Mouse (Mus musculus) heart, adult 2 months (tissue): ENCODE results near the gene Nhp2.

Experiments
- CTCF ChIP-seq: fragments of 200-600 bp; IDR thresholded peaks from 2 replicates; pipeline ENCODE4 v1.8.1; 2022; ENCODE audit warnings: antibody characterized with exemption, mild to moderate bottlenecking, moderate library complexity
- POLR2A ChIP-seq: fragments of 200-500 bp; IDR thresholded peaks from 2 replicates; pipeline ENCODE4 v1.6.1; 2011; ENCODE audit warnings: mild to moderate bottlenecking, low read depth, low read length, control low read depth; ENCODE audit not compliant: insufficient read depth

- TF ChIP-seq CTCF (no peak), POLR2A (no peak)
Observed at GRCm38 (mm10) chr11:51591168-51591567, 28.4 kb upstream of the Nhp2 start.
